Mouse (Mus musculus) forebrain, embryonic 10.5 days (tissue): ENCODE data around the gene Myadm. TPM values are rescaled to one million over a fixed set of nuclear protein-coding genes. Genes with fewer than 3 reads are reported as not detected.
"Not testable (repeated sequence)": the region's sequence is repeated elsewhere in the genome, so short reads cannot be mapped to it uniquely, and the experiment has no call there.

Experiments
- DNase-seq: peaks from one replicate; pipeline ENCODE4 v3.0.0-alpha.2; 2017; ENCODE audit warnings: low spot score; ENCODE audit errors: extremely low spot score
- H3K27ac ChIP-seq: fragments of 300-500 bp; sonication (generic); 2 replicates; pipeline ENCODE4 v1.5.1; 2016; ENCODE audit warnings: mild to moderate bottlenecking
- H3K27me3 ChIP-seq: fragments of 300-500 bp; sonication (generic); 2 replicates; pipeline ENCODE4 v1.6.1; 2016; ENCODE audit warnings: mild to moderate bottlenecking; ENCODE audit not compliant: poor library complexity, severe bottlenecking
- H3K36me3 ChIP-seq: fragments of 300-500 bp; sonication (generic); replicated peaks from 2 replicates; pipeline ENCODE4 v1.6.1; 2016; ENCODE audit warnings: mild to moderate bottlenecking, moderate library complexity
- H3K4me1 ChIP-seq: fragments of 300-500 bp; sonication (generic); 2 replicates; pipeline ENCODE4 v1.6.1; 2016
- H3K4me3 ChIP-seq: fragments of 300-500 bp; sonication (generic); 2 replicates; pipeline ENCODE4 v1.5.1; 2016; ENCODE audit warnings: mild to moderate bottlenecking, moderate library complexity
- H3K9me3 ChIP-seq: fragments of 300-500 bp; sonication (generic); 2 replicates; pipeline ENCODE4 v1.6.1; 2016; ENCODE audit warnings: mild to moderate bottlenecking, moderate library complexity
- WGBS: fragments of 180-500 bp; shearing (Covaris S2); methylation state at CpG from one replicate; pipeline ENCODE4 v1.1.7; 2016; 5-methylcytosine and 5-hydroxymethylcytosine counted together
- polyA plus RNA-seq: library from polyadenylated mRNA; unstranded; fragments of >200 nt; fragmentation: Nextera tagmentation; extraction: Ambion mirVana; gene quantifications from 2 replicates; pipeline ENCODE4 v1.2.1, GENCODE M21; 2016

Myadm gene
- polyA plus RNA-seq, 1 experiment from 2014 or later, result 20.9 TPM

- H3K4me1 ChIP-seq, result peaks cover 10% of the 10 kb centered on the region
- not testable (repeated sequence) for DNase-seq, H3K27ac ChIP-seq, H3K9me3 ChIP-seq, H3K36me3 ChIP-seq, H3K4me3 ChIP-seq, H3K27me3 ChIP-seq
- 37% methylated on average over 4 of the region's 4 CpGs for WGBS
Observed at GRCm38 (mm10) chr7:3276781-3277180, 12.1 kb upstream of the Myadm start.

DNA sequence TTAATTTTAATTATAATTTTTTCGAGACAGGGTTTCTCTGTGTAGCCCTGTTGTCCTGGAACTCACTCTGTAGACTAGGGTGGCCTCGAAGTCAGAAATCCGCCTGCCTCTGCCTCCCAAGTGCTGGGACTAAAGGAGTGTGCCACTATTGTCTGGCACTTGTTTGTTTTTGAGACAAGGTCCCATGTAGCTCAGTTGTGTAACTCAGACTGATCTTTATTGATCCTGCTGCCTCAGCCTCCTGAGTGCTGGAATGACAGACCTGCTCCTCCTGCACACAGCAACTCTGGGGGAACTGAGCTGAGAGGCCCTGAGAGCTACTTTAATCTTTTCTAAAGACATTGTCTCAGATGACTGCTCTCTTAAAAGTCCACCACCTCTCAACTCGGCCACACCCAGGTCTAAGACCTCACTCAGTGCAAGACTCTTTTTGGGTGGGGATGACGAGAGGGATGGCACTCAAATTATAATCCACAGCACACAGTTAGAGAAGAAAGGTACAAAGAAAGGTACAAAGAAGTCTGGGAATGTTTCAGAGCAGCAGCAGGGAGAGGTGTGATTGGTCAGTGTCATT, 8.7 kb upstream of the Myadm start:
- Histone ChIP-seq H3K4me3 (no peak overlapping the region), H3K27ac (no peak overlapping the region), H3K27me3 (no peaks in the 10 kb centered on the region), H3K4me1 (peaks cover 10% of the 10 kb centered on the region), H3K9me3 (no peaks in the 10 kb centered on the region), H3K36me3 (no peaks in the 10 kb centered on the region)
- WGBS, result 68% methylated on average over 5 of the region's 5 CpGs
- DNase-seq, result no peak

- no peak for DNase-seq
- Histone ChIP-seq H3K27me3 (no peaks in the 10 kb centered on the region), H3K27ac (no peak overlapping the region), H3K4me3 (no peak overlapping the region), H3K9me3 (no peaks in the 10 kb centered on the region), H3K4me1 (peaks cover 10% of the 10 kb centered on the region), H3K36me3 (no peaks in the 10 kb centered on the region)
- WGBS, result 58% methylated on average over 8 of the region's 8 CpGs
Observed at GRCm38 (mm10) chr7:3280654-3281153, 8.2 kb upstream of the Myadm start.

DNA sequence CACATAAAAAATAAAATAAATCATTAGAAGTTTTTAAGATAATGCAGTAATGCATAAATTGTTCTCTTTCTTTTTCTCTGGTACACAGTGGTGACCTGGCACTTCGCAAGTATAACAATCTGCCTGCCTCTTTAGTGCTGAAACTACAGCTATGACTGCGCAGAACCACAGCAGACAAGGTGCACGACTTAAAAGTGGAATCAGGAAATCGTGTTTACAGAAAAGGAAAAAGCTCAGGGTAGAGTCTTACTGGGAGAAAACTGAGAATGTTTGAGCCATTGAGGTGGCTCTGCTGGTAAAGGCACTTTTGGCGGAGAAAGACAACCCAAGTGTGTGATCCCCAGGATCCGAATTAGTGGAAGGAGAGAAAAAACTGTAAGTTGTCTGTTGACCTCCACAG, 7.1 kb upstream of the Myadm start:
- no peaks in the 10 kb centered on the region for H3K27me3 ChIP-seq
- WGBS, result 87% methylated on average over 6 of the region's 6 CpGs

GRCm38 (mm10) chr7:3283081-3283875, 5.6 kb upstream of the Myadm start:
- Histone ChIP-seq H3K27ac (no peak overlapping the region), H3K9me3 (no peaks in the 10 kb centered on the region), H3K36me3 (no peaks in the 10 kb centered on the region), H3K27me3 (no peaks in the 10 kb centered on the region), H3K4me3 (no peak overlapping the region), H3K4me1 (0 out of 2 replicates have a peak, but pooled peaks cover 7% of the 10 kb centered on the region)
- 91% methylated on average over 11 of the region's 11 CpGs for WGBS
- no peak for DNase-seq

More for the DNA sequence above, 7.1 kb upstream of the Myadm start:
- Histone ChIP-seq H3K36me3 (no peaks in the 10 kb centered on the region), H3K4me3 (no peak overlapping the region), H3K27ac (no peak overlapping the region), H3K4me1 (peaks cover 10% of the 10 kb centered on the region), H3K9me3 (no peaks in the 10 kb centered on the region)
- DNase-seq, result no peak

- Histone ChIP-seq H3K27ac (no peak overlapping the region), H3K4me3 (no peak overlapping the region), H3K27me3 (no peaks in the 10 kb centered on the region), H3K9me3 (no peaks in the 10 kb centered on the region), H3K4me1 (peaks cover 16% of the 10 kb centered on the region), H3K36me3 (no peaks in the 10 kb centered on the region)
- WGBS, result 88% methylated on average over 10 of the region's 10 CpGs
- DNase-seq, result no peak
Observed at GRCm38 (mm10) chr7:3284604-3285003, 4.3 kb upstream of the Myadm start.

DNA sequence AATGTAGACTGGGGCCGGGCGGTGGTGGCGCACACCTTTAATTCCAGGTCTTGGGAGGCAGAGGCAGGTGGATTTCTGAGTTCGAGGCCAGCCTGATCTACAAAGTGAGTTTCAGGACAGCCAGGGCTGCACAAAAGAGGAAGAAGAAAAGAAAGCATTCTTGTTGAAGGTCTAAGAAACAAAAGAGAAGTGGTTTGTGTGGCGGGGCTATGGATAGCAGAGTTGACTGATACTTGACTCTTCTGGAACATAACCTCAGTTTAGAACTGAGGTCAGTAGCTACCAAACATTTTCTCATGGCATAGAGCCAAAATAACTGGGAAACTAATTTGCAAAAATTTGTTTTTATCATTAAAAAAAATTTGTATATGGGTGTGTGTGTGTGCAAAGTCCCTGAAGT, 2.8 kb upstream of the Myadm start:
- Histone ChIP-seq H3K27me3 (no peaks in the 10 kb centered on the region), H3K4me3 (no peak overlapping the region), H3K36me3 (no peaks in the 10 kb centered on the region), H3K9me3 (no peaks in the 10 kb centered on the region), H3K4me1 (peaks cover 27% of the 10 kb centered on the region), H3K27ac (no peak overlapping the region)
- no peak for DNase-seq
- 93% methylated on average over 5 of the region's 5 CpGs for WGBS

DNA sequence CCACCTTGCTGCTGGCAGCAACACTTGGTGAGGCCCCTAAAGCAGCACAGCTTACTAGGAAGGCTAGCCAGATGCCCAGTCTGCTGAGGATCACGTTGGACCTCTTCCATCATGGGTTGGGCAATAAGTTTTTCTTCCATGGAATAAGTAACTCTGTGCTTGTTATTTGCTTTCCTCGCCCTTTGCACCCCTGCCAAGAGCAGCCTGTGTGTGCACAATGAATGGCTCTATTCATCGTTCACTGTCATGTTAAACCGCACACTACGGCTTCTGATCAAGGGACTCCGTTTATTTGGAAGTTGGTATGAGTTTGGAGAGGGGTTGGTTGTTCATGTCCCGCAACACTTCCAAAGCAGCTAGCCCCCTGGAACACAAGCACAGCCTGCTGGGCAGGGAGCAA, 1.7 kb upstream of the Myadm start:
- no peak overlapping the region for H3K27ac ChIP-seq
- H3K9me3 ChIP-seq, result no peaks in the 10 kb centered on the region
- no peak overlapping the region for H3K4me3 ChIP-seq
- peaks cover 38% of the 10 kb centered on the region for H3K4me1 ChIP-seq
- DNase-seq, result no peak
- 73% methylated on average over 7 of the region's 7 CpGs for WGBS
- H3K36me3 ChIP-seq, result no peaks in the 10 kb centered on the region
- H3K27me3 ChIP-seq, result no peaks in the 10 kb centered on the region

DNA sequence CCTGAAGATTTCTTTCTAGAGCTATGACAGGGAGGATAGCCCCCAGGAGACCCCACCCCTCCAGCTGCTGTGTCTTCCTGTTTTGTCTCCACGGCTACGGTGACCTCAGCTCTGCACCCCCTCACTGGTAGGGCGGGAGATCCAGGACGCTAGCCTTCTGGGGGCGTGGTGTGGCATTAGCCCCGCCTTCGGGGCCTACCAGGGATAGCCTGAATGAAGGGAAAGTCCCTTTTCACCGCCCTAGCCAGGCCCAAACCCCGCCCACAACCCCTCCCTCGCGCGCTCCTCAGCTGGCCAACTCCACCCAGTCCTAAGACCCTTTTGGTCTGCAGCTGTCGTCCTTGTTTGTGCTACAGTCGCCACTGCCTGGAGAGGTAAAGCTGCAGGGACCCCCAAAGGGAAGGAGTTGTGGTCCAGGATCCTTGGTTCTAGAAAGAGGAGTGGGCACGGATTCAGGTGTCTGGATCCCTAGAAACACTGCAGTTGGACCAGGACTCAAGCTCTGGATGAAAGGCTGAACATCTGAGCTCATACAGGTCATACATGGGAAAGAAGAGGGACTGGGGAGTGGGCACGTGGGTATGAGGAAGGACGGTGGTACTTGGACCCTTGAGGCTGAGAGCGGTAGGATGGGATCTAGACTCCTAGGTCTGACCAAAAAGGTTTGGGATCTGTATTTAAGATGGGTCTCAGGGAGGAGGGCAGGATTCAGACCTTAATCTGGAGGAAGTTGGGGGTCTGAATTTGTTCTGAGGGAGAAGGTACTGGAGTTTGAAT, 1.6 kb downstream of the Myadm start:
- 1% methylated on average over 18 of the region's 18 CpGs for WGBS

GRCm38 (mm10) chr7:3291197-3291596, 2.3 kb downstream of the Myadm start:
- H3K27me3 ChIP-seq, result no peaks in the 10 kb centered on the region
- H3K27ac ChIP-seq, result peak overlapping the region; percentile 86
- H3K4me3 ChIP-seq, result peak overlapping the region; percentile 55
- peaks cover 48% of the 10 kb centered on the region for H3K4me1 ChIP-seq
- 48% methylated on average over 6 of the region's 6 CpGs for whole genome bisulfite sequencing
- no peak for DNase-seq
- peaks cover 14% of the 10 kb centered on the region for H3K36me3 ChIP-seq
- no peaks in the 10 kb centered on the region for H3K9me3 ChIP-seq

More for the DNA sequence above, 1.6 kb downstream of the Myadm start:
- H3K9me3 ChIP-seq, result no peaks in the 10 kb centered on the region
- DNase-seq, result peak; percentile 97
- peak overlapping the region; percentile 55 for H3K4me3 ChIP-seq
- H3K4me1 ChIP-seq, result peaks cover 48% of the 10 kb centered on the region
- H3K27ac ChIP-seq, result peak overlapping the region; percentile 86
- peaks cover 14% of the 10 kb centered on the region for H3K36me3 ChIP-seq
- H3K27me3 ChIP-seq, result no peaks in the 10 kb centered on the region

GRCm38 (mm10) chr7:3291764-3292163, 2.9 kb downstream of the Myadm start:
- 74% methylated on average over 3 of the region's 3 CpGs for WGBS
- Histone ChIP-seq H3K27me3 (no peaks in the 10 kb centered on the region), H3K27ac (0 out of 2 replicates have a peak overlapping the region, but pooled peaks have one; percentile 82), H3K9me3 (no peaks in the 10 kb centered on the region), H3K4me3 (no peak overlapping the region; the same call in 1 of the 2 replicates), H3K36me3 (peaks cover 17% of the 10 kb centered on the region), H3K4me1 (peaks cover 48% of the 10 kb centered on the region)
- no peak for DNase-seq

- peaks cover 22% of the 10 kb centered on the region for H3K36me3 ChIP-seq
- H3K4me1 ChIP-seq, result peaks cover 45% of the 10 kb centered on the region
- H3K27ac ChIP-seq, result peak overlapping the region; percentile 82; the same call in 1 of the 2 replicates
- H3K27me3 ChIP-seq, DNase-seq, H3K9me3 ChIP-seq: not testable (repeated sequence)
- H3K4me3 ChIP-seq, result peak overlapping the region; percentile 46; the same call in 1 of the 2 replicates
- 86% methylated on average over 12 of the region's 12 CpGs for WGBS
Observed at GRCm38 (mm10) chr7:3292271-3292670, 3.4 kb downstream of the Myadm start.
